12 mouse cellular contexts compared by ENCODE assay signal in the genomic region with DNA sequence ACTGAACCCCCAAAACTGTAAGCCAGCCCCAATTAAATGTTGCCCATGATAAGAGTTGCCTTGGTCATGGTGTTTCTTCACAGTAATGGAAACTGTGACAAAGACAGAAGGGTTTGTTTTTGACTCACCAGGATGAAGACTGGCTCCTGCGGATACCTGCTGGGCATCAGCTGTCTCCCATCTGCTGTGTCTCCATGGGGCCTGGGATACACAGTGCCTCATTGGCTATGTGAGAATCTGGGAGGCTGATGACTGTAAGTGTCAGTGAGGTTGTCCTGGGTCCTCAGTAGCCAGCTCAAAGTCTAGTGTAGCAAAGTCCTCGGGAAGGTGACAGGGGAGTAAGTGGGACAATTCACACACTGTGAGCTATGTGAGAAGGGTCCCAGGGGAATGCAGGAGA.
"Had no signal": no experiment of that assay in that cellular context is flagged by ENCODE, and none has a peak within 500 bp of the region (broad histone marks: within the 10 kb centered on the region; RNA-seq: fewer than 3 reads in every experiment).

No protein-coding gene starts in this region.

- H3K4me1 ChIP-seq: limb, embryonic 15.5 days; liver, embryonic 12.5 days; neural tube, embryonic 12.5 days had no signal

- DNase-seq: kidney, postnatal 14 days; lung, embryonic 14.5 days; lung, postnatal 10 days; lung, postnatal 4 days; midbrain, embryonic 14.5 days; spleen, adult 18-20 months; thymus, adult 18-20 months; thymus, postnatal 36 days had no signal

- H3K4me3 ChIP-seq: limb, embryonic 15.5 days; liver, embryonic 12.5 days; midbrain, embryonic 10.5 days; neural tube, embryonic 12.5 days had no signal

- H3K27me3 ChIP-seq: limb, embryonic 15.5 days; liver, embryonic 12.5 days; neural tube, embryonic 12.5 days had no signal

- H3K27ac ChIP-seq: limb, embryonic 15.5 days; liver, embryonic 12.5 days; midbrain, embryonic 10.5 days; neural tube, embryonic 12.5 days had no signal
